Mouse (Mus musculus): Measurements from ENCODE around the gene Ttc30b.
"Not testable (repeated sequence)": the region's sequence is repeated elsewhere in the genome, so short reads cannot be mapped to it uniquely, and the experiment has no call there.

GRCm38 (mm10) chr2:75980933-75981439, 42.6 kb upstream of the Ttc30b start:
- not testable (repeated sequence) for TF ChIP-seq POLR2A (IDR thresholded peaks at IDR 0.05; ENCODE audit: control insufficient read depth, low read depth, low read length); CTCF (IDR thresholded peaks at IDR 0.05; ENCODE audit: control insufficient read depth, insufficient read depth, insufficient replicate concordance, low read depth, low read length)

Measured in testis, adult 2 months (tissue).